Mouse (Mus musculus) neural tube, embryonic 11.5 days (tissue): ENCODE measurements at regions not wholly inside any gene's neighbourhood (a gene's known extent, or its start where the extent isn't known, plus 50 kb on each side); places are given as distances from the start of the nearest gene placed in this dataset.

Experiments used
- ATAC-seq: fragments of 200-750 bp; cut with Nextera tagmentation; 2 replicates; pipeline ENCODE4 v1.8.0; 2017; ENCODE audit warnings: moderate number of reproducible peaks, mild to moderate bottlenecking, moderate TSS enrichment, moderate library complexity; ENCODE audit not compliant: insufficient read depth, low FRiP score, low TSS enrichment
- DNase-seq: peaks from one replicate; pipeline ENCODE4 v3.0.0-alpha.2; 2015; ENCODE audit warnings: low spot score
- H3K27ac ChIP-seq: fragments of 300-500 bp; sonication (generic); 2 replicates; pipeline ENCODE4 v1.5.1; 2014; ENCODE audit warnings: low read depth, mild to moderate bottlenecking, low read length
- H3K27me3 ChIP-seq: fragments of 300-500 bp; sonication (generic); 2 replicates; pipeline ENCODE4 v1.6.1; 2014; ENCODE audit warnings: mild to moderate bottlenecking, low read length, mixed read lengths; ENCODE audit not compliant: control insufficient read depth, insufficient read depth
- H3K36me3 ChIP-seq: fragments of 300-500 bp; sonication (generic); 2 replicates; pipeline ENCODE4 v1.6.1; 2014; ENCODE audit warnings: mild to moderate bottlenecking, low read length, moderate library complexity, mixed read lengths; ENCODE audit not compliant: control insufficient read depth, insufficient read depth
- H3K4me1 ChIP-seq: fragments of 300-500 bp; sonication (generic); 2 replicates; pipeline ENCODE4 v1.6.1; 2014; ENCODE audit warnings: low read length, mixed read lengths; ENCODE audit not compliant: control insufficient read depth, insufficient read depth
- H3K4me2 ChIP-seq: fragments of 300-500 bp; sonication (generic); 2 replicates; pipeline ENCODE4 v1.6.1; 2014; ENCODE audit warnings: low read depth, mild to moderate bottlenecking, moderate library complexity
- H3K4me3 ChIP-seq: fragments of 300-500 bp; sonication (generic); 2 replicates; pipeline ENCODE4 v1.5.1; 2014; ENCODE audit warnings: low read depth, low read length
- H3K9ac ChIP-seq: fragments of 300-500 bp; sonication (generic); 2 replicates; pipeline ENCODE4 v1.6.1; 2014; ENCODE audit warnings: mild to moderate bottlenecking, low read length
- H3K9me3 ChIP-seq: fragments of 300-500 bp; sonication (generic); 2 replicates; pipeline ENCODE4 v1.6.1; 2016; ENCODE audit warnings: low read length; ENCODE audit not compliant: control insufficient read depth
- WGBS: fragments of 180-500 bp; shearing (Covaris S2); extraction: QIAGEN DNeasy Blood & Tissue Kit; methylation state at CpG from one replicate; pipeline ENCODE4 v1.1.7; 2014; 5-methylcytosine and 5-hydroxymethylcytosine counted together

DNA sequence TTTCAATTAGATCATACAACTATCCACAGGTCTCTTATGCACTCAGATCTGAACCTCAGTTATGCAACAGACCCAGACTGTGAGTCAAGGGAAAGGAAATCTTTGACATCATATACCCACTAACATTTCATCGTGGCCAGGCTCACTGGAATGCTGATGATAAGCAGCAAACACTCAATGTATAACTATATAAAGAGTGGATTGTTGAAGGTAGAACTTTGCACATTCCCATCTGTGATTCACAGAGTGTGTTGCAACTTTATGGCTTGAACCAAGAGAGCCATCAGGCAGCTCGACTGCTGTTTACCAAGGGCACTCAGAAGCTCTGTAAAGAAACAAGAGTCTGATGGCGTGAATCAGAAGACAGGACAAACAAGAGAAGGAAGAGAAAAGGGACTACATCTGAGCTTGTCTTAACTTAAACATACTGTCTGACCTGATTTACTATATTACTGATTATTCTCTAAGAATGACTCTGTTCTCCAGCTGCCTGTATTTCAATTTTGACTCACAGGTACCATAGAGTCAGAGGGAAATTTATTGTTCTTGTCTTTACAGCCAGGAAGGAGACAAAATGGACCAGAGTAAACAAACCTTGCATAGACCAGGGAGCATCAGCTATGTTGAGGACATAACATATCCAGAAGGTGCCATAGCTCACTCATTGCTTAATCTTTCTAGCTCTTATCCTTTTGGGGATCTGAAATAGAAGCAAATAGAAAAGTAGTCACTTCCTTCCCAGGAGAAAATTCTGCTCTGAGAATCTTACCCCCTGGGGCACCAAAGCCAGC lies 180.5 kb upstream of the Epha4 start:
- no peak overlapping the region for H3K4me2 ChIP-seq
- no peak overlapping the region for H3K27ac ChIP-seq
- no peak overlapping the region for H3K4me3 ChIP-seq
- no peak for DNase-seq
- no peak for ATAC-seq
- WGBS, result 73% methylated on average over 3 of the region's 3 CpGs
- H3K9me3 ChIP-seq, result no peaks in the 10 kb centered on the region
- no peaks in the 10 kb centered on the region for H3K36me3 ChIP-seq
- no peak overlapping the region for H3K9ac ChIP-seq
- H3K27me3 ChIP-seq, result no peaks in the 10 kb centered on the region
- no peaks in the 10 kb centered on the region for H3K4me1 ChIP-seq

DNA sequence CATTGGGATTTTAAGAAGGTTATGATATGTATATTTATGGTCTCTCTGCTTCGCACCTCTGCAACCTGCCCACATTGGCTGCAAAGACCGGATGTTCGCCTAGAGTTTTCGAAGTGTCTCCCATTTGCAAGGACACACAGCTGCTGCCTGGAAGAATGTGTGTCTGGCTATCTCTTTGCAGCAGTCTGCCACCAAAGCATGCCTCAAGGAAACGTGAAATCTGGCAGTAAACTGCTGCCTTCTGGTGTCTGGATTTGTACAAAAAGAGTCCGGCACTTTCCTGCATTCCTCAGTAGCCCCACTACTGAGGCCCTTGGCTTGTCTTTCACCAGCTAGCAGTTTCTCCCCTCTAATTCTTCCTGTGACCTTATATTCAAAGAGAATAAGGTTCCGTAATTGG lies 148.5 kb upstream of the Epha4 start:
- H3K9ac ChIP-seq, result no peak overlapping the region
- WGBS, result 78% methylated on average over 7 of the region's 7 CpGs
- no peaks in the 10 kb centered on the region for H3K36me3 ChIP-seq
- DNase-seq, result no peak
- no peak overlapping the region for H3K4me2 ChIP-seq
- H3K27ac ChIP-seq, result no peak overlapping the region
- ATAC-seq, result no peak
- H3K4me3 ChIP-seq, result no peak overlapping the region
- H3K27me3 ChIP-seq, result no peaks in the 10 kb centered on the region
- no peaks in the 10 kb centered on the region for H3K4me1 ChIP-seq
- no peaks in the 10 kb centered on the region for H3K9me3 ChIP-seq

DNA sequence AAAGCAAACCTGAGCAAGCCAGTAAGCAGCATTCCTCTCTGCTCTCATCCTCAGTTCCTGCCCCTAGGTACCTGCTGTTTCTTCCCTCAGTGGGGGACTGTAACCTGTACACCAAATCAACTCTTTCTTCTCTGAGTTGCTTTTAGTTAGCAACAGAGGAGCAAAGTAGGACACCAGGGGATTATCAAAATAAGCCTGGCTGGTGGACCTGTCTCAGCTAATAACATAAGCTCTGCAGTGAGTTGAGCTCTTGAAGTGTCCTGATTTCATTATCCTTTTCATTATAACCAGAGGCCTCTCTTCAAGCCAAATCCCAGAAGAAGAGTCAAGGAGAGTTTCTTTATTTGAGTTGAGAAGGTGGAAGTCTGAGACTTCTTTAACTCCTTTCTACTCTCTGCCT lies 145.5 kb upstream of the Epha4 start:
- ATAC-seq, result no peak
- Histone ChIP-seq H3K27ac (no peak overlapping the region), H3K9me3 (no peaks in the 10 kb centered on the region), H3K4me1 (no peaks in the 10 kb centered on the region), H3K36me3 (no peaks in the 10 kb centered on the region), H3K4me2 (no peak overlapping the region), H3K9ac (no peak overlapping the region), H3K27me3 (no peaks in the 10 kb centered on the region), H3K4me3 (no peak overlapping the region)
- DNase-seq, result no peak

DNA sequence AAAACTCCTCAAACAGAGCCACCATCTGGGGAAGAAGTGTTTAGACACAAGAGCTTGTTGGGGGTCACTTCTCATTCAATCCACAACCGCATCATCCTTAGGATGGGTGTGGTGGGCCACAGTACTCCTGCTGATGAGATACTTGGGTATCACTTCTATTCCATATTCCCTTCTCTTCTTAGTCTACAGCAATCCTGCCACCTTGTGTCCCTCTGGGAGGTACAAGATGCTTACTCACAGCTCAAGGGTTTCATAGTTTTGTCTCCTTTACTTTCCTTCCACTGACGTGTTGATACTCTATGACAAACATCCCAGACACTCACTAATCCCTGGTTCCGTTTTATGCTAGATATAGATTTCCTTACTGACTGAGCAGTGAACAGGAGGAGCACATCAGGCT lies 122.1 kb upstream of the Epha4 start:
- H3K9me3 ChIP-seq, result no peaks in the 10 kb centered on the region
- no peak overlapping the region for H3K4me2 ChIP-seq
- no peaks in the 10 kb centered on the region for H3K27me3 ChIP-seq
- ATAC-seq, result no peak
- H3K4me1 ChIP-seq, result no peaks in the 10 kb centered on the region; the same call in 1 of the 2 replicates
- no peak overlapping the region for H3K27ac ChIP-seq
- H3K9ac ChIP-seq, result no peak overlapping the region
- 90% methylated on average over 3 of the region's 3 CpGs for WGBS
- no peaks in the 10 kb centered on the region for H3K36me3 ChIP-seq
- no peak for DNase-seq
- H3K4me3 ChIP-seq, result no peak overlapping the region

DNA sequence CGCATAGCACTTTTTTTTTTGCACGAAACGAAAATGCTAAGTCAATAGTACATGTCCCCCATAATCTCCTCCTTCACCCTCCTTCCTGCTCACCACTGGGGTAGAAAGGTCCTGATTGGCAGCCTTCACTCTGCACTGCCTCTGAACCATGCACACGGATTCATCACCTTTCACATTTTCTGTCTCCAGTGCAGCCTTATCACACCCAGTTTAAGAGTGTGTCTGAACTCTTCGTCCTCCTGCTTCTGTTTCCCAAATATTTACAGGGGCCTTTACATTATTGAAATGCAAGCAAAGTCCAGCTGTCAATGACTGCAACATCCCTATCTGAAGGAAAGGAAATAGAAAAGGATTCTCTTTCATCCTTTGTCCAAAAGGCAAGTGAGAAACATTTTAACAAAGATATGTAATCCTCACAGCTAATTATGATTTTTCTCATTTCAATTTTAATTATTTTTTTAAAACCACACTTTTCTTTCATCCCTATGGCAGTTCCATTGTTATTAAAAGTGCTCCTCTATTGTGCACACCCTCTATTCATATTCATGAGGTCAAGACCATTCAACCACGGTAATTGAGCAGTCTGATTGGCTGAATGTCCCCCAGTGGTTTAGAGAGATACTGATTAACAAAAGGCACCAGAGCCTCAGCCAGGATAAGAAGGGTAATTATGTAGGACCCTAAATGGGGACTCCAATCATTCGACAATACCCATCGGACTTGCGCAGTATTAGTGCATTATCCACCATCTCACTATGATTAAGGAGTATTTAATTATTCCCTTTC lies 114.8 kb upstream of the Epha4 start:
- no peak overlapping the region for H3K27ac ChIP-seq
- peak; percentile 94 for ATAC-seq
- H3K9me3 ChIP-seq, result no peaks in the 10 kb centered on the region
- DNase-seq, result peak; percentile 22
- H3K4me2 ChIP-seq, result no peak overlapping the region
- WGBS, result 23% methylated on average over 9 of the region's 9 CpGs
- peaks cover 8% of the 10 kb centered on the region for H3K4me1 ChIP-seq
- no peaks in the 10 kb centered on the region for H3K36me3 ChIP-seq
- 0 out of 2 replicates have a peak, but pooled peaks cover 2% of the 10 kb centered on the region for H3K27me3 ChIP-seq
- no peak overlapping the region for H3K9ac ChIP-seq
- H3K4me3 ChIP-seq, result no peak overlapping the region

DNA sequence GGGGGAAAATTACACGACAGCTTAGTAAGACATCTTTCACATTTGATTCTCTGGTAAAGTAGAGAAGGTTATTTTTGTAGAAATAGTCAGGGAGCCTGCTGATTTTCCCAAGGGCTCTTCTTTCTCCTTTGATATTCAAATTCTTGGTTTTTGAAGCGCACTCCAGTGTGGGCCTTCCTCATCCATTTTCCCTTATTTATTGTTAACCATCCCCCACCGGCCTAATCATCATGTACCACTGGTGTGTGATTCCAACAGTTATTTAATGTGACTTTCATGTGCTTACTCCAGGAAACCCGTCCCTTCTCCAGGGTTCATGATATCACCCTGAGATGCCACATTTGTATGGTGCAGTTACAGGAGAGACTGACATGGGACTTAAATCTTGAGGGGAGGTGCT lies 114.0 kb upstream of the Epha4 start:
- no peak overlapping the region for H3K9ac ChIP-seq
- no peak overlapping the region for H3K27ac ChIP-seq
- no peak overlapping the region for H3K4me3 ChIP-seq
- H3K4me1 ChIP-seq, result peaks cover 8% of the 10 kb centered on the region
- 37% methylated on average over 4 of the region's 4 CpGs for WGBS
- ATAC-seq (no peak), DNase-seq (no peak)
- no peak overlapping the region for H3K4me2 ChIP-seq
- no peaks in the 10 kb centered on the region for H3K36me3 ChIP-seq
- H3K9me3 ChIP-seq, result no peaks in the 10 kb centered on the region
- 0 out of 2 replicates have a peak, but pooled peaks cover 2% of the 10 kb centered on the region for H3K27me3 ChIP-seq

DNA sequence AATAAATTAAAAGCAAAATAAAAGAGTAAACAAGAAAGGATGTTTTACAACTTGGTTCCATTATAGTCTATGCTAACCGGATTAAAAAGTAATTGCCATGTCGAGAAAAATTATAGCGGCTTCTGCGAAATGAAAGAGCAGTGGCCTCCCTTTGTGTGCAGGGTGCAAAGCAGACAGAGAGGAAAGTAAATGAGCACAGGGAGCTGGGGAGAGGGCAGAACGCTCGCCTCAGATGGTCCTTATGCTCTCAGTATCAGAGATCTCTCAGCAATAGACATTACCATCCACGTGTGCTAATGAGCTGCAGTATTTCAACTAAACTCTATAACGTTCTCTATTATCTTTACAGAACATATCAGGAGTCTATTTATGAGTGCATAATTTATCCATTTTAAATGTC lies 102.6 kb upstream of the Epha4 start:
- 36% methylated on average over 8 of the region's 8 CpGs for WGBS
- Histone ChIP-seq H3K36me3 (no peaks in the 10 kb centered on the region), H3K27ac (no peak overlapping the region), H3K27me3 (peaks cover 14% of the 10 kb centered on the region), H3K9ac (no peak overlapping the region), H3K4me3 (no peak overlapping the region), H3K4me2 (no peak overlapping the region), H3K9me3 (no peaks in the 10 kb centered on the region), H3K4me1 (no peaks in the 10 kb centered on the region; the same call in 1 of the 2 replicates)
- DNase-seq, result no peak
- ATAC-seq, result peak; percentile 72; the same call in 1 of the 2 replicates

DNA sequence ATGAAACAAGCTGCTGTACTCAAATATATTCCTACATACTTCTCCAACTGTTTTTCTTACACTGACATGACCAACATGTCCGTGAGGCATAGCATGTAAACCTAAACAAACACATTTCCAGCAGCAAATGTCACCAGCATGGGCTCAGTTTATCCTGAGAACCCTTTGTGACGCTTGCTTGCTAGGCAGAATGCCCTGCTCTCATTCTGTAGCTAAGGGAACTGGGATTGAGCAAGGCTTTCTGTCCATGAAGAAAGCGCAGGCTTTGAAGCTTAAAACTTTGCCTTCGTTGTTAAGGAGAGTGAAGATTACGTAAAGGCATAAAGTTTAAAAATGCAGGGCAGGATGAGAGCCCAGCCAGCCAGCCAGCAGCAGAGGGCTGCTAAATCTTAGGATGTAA lies 85.6 kb upstream of the Epha4 start:
- 63% methylated on average over 5 of the region's 5 CpGs for WGBS
- H3K27ac ChIP-seq, result no peak overlapping the region

DNA sequence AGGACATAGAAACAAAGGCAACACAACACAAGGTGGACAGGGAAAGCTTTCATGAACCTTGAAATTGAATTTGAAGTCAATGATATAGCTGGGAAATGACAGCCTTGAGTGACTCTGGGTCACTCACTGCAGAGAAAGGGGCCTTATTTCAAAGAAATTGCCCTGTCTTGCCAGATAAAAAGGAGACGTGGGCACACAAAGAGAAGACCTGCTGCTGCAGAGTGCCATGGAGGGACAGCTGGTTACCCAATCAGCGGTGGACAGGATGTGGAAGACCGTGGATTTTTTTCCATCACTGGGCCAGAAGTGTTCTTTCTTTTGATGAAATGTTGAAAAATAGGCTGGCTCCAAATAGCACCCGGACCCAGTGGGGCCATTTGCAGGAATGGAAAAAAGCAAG lies 77.8 kb upstream of the Epha4 start:
- no peak overlapping the region for H3K4me2 ChIP-seq
- H3K4me1 ChIP-seq, result no peaks in the 10 kb centered on the region
- H3K9me3 ChIP-seq, result no peaks in the 10 kb centered on the region
- no peaks in the 10 kb centered on the region for H3K27me3 ChIP-seq
- H3K36me3 ChIP-seq, result no peaks in the 10 kb centered on the region
- no peak overlapping the region for H3K4me3 ChIP-seq
- no peak overlapping the region for H3K27ac ChIP-seq
- 65% methylated on average over 4 of the region's 4 CpGs for WGBS
- no peak for ATAC-seq
- H3K9ac ChIP-seq, result no peak overlapping the region
- no peak for DNase-seq

More for the DNA sequence above, 85.6 kb upstream of the Epha4 start:
- DNase-seq, result no peak
- H3K4me2 ChIP-seq, result no peak overlapping the region
- no peaks in the 10 kb centered on the region for H3K4me1 ChIP-seq
- H3K36me3 ChIP-seq, result no peaks in the 10 kb centered on the region
- no peak overlapping the region for H3K9ac ChIP-seq
- H3K27me3 ChIP-seq, result no peaks in the 10 kb centered on the region
- no peak overlapping the region for H3K4me3 ChIP-seq
- ATAC-seq, result no peak
- no peaks in the 10 kb centered on the region for H3K9me3 ChIP-seq
